Mouse (Mus musculus) CD4-positive helper T cell, adult 2 months (primary cell): ENCODE data around the gene Snap25.
A peak's percentile ranks its signal among the peaks of the same experiment; 100 is the strongest.

ENCODE experiments used
- DNase-seq: peaks from one replicate; pipeline ENCODE4 v3.0.0-alpha.2; 2012; ENCODE audit warnings: low read depth, missing footprints, low spot score

Snap25 gene

GRCm38 (mm10) chr2:136712441-136713015 lies 725 bp upstream of the Snap25 start:
- DNase-seq = no peak

- peak; percentile 21 for DNase-seq
These were observed 757 bp downstream of the Snap25 start for GRCm38 (mm10) chr2:136714008-136714411.

- DNase-seq = no peak
These were observed 2.3 kb downstream of the Snap25 start for GRCm38 (mm10) chr2:136715531-136715930.

- DNase-seq = no peak
These were observed 3.1 kb downstream of the Snap25 start for GRCm38 (mm10) chr2:136716400-136716799.

- no peak for DNase-seq
These were observed 7.0 kb downstream of the Snap25 start for GRCm38 (mm10) chr2:136720235-136720634.

DNA sequence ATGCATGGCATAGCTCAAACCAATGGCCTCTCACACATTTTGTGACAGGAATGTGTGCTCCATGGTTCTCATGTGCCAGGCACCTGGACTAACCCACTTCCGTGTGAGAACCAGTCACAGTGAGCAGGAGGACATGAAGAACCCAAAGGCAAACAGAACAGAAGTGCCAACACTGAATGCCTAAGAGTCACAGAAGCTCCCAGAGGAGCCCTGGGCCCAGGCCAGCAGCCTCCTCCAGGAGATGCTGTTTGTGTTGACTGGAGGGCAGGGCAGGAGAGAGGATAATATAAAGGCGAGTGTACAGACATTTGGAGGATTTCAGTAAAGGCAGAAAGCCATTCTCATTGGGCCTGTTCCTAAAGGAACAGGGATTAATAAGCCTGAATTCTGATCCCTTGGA lies 25.0 kb downstream of the Snap25 start:
- no peak for DNase-seq

DNA sequence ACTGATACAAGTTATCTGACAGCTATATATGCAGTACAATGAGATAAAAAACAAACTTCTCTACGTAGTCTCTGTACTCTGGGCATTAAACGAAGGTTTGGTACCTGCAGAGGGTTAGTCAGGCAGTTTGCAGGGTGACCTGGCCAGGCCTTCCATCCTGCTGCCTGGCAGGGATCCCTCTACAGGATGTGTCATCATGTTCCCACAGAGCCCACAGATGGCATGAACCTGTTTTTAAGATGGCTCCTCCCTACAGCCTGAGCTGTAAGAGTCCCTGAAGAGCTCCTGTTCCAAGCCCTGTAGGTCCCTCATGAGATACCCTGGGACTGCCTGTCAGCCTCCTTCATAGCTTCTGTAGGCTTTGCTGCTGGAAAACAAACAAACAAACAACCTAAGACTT lies 29.0 kb downstream of the Snap25 start:
- no peak for DNase-seq

GRCm38 (mm10) chr2:136744683-136745326 lies 31.6 kb downstream of the Snap25 start:
- no peak for DNase-seq

GRCm38 (mm10) chr2:136745327-136745994 lies 32.2 kb downstream of the Snap25 start:
- DNase-seq = no peak

DNA sequence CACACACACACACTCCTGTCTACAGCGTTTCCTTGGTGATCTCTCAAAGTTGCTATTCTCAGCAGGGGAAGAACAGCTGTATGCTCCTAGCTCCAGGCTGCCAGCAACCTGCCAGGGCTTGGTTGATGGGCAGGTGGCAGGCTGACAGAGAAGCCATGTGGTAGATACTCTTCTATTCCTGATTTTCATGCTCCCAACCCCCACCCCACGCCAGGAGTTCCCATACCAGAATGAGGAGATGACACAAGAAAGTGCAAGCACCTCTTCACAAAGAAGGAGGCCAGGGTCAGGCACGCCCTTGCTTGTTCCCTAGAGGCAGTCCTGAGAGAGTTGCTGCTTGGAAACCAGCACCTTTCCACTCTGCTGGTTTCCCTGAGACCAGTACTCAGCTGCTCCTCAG lies 40.4 kb downstream of the Snap25 start:
- DNase-seq = no peak

GRCm38 (mm10) chr2:136758809-136759551 lies 45.7 kb downstream of the Snap25 start:
- no peak for DNase-seq

DNA sequence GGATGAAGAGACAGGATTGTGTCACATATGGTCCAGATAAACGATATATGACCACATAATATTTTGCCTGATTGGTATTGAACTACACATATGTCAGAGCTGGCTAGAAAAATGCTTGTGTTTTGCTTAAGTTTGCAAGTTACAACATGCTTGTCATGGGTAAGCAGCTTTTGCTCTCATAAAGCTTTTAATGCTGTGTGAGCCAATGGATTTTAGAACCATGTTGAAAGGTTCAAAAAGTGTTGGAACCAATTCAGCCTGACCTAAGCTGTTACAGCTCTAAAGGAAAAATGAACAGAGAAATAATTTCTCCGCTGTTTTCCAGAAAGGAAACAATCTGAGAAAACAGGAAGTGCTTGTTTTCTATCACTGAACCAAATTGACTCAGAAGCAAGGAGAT lies 64.9 kb downstream of the Snap25 start:
- DNase-seq = no peak

DNA sequence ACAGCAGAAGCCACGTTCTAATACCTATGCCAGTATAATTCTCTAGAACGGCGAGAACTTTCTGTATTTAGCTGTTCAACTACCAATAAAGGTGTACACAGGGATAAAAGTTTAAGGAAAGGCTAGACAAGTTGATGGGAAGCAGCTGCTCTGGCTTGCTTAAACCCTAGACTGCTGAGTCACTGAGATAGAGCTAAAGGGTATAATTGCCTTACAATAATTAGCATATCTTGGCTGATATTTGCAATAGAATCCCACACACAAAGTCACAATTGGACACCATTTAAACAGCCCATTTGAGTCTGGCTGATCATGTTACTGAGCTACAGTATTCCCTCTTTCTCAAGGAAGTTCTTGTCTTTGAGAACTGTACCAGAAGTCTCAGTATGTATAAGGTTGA lies 65.4 kb downstream of the Snap25 start:
- no peak for DNase-seq

DNA sequence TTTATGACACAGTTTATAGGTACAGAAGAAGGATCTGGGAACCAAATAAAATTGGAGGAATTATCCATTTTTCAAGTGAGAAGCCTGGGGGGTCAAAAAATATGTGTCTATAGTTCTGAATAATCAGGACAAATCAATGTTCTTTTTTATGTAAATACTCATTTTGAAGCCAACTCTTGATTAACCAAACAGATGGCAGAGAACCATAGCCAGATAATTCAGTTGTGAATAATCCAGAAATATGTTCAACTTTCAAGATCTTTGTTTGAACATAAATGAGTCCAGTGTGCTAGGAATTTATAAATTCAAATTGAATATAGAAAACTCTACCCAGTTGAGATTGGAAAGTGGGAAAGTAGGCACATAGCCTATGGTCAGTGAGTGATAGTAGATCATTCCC lies 67.0 kb downstream of the Snap25 start:
- DNase-seq = no peak

DNA sequence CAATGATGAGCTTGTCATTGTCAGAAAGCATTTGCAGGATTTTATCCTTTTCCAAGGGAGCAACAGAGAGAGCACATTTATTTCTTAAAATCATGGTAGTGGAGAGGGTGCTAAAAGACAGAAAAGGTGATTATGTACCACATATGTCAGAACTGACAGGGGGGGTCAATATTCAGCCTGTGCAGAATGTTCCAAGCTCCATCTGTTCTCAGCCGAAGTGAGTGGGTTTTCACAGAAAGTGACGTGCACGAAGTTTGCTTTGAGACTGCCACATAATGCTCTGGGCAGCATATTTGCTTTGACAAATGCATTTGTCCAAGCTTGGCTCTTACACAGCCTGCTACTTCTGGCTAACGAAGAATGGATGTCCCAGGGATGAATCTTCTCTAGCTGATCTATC lies 71.1 kb downstream of the Snap25 start:
- DNase-seq = no peak

DNA sequence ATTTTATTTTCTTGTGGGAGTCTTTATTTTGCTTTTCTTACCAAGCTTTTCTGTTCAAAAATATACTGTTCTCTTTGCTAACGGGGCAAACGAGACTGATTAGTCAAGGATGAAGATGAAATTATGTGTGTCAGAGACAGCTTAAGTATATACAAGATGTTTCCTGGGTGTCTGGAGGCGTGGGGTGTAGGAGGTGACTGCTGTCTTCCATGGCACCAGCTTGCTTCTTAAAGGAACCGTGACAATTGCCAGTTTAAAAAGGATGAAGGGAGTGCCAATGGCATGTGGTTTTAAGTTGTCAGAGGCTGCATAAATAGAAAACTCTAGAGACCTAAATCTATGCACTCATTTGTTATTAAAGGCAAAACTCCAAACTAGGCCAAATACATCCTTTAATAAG lies 75.1 kb downstream of the Snap25 start:
- no peak for DNase-seq

GRCm38 (mm10) chr2:136796518-136796917 lies 83.3 kb downstream of the Snap25 start:
- no peak for DNase-seq

DNA sequence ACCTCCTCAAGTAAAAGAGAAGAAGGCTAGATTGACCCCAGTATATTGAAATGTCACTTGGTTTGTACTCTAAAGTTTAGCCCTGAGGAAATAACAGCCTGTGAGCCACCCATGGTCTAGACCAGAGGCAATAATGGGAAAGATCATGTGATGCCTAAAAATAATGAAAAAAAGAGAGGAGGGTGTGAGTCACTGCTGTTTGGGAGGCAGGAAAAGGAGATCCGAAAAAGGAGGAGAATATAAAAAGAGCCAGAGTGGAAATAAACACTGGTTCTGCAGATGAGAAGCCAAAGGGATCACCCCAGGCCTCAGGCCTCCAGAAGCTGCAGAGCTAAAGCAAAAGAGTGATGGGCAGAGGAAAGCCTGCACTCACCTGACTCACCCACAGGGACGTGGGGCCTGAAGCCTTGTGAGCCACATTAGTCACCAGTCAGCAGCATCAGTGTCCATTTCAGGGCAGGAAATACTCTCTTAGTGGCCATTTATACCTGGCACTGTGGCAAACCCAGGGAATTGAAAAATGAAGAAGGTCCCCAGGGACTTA lies 85.7 kb downstream of the Snap25 start:
- DNase-seq = no peak

GRCm38 (mm10) chr2:136801102-136801501 lies 87.8 kb downstream of the Snap25 start:
- DNase-seq = no peak

DNA sequence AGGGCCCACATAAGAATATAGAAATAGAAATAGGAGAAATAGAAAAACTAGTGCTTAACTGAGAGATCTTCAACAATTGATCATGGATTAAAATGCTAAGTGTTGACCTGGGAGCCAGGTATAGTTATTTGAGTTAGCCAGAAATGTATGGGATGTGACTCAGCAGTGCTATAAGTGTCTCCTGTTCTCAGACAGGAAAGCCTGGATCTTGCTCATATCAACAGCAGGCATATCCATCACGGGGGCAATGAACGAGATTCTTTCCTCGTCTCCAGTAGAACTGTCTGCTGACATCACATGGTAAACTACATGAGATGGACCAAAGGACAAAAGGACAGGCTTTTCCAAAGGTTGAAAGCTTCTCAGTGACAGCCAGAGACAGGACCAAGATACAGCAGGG lies 88.8 kb downstream of the Snap25 start:
- no peak for DNase-seq

DNA sequence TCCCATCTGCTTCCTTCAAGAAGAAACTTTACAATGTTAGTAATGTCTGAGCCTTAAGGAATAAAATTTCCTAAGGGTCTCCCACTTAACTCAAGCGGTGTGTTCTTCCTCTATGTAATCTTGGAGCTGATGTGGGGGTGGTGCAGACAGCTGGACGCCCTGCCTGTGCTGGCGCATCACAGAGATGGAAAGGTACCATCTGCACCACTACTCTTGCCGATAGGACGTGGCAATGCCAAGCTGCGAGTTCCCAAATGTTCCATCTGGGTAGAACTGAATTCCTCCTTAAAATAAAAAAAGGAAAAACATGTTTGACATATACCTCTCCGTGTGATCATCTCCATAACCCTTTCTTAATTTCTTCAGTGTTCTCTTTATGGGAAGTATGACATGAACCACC lies 89.9 kb downstream of the Snap25 start:
- no peak for DNase-seq
